Comparison of ENCODE assay signal across 11 mouse cellular contexts in the genomic region with DNA sequence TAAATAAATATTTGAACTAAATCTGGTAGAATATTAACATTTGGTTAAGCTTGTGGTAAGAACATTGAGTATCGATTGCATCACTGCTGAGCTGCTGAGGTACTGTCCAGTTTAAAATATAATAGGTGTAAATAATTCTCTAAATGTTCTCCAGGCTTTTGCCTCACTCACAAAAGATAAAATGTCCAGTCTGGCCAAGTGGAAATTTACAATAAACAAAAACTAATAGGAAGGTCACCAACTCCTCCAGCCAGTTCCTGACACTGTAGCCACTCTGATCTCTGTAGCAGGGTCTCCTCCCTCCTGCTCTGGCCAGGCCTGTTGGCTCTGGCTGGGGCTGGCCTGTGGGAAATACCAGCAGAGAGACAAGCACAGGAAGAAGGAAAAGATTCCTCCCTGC. TPM values are rescaled to one million over a fixed set of nuclear protein-coding genes. Genes with fewer than 3 reads are reported as not detected.
DNase-seq lines count a peak whose midpoint lies in the region; ATAC-seq and TF ChIP-seq lines count a peak whose summit lies in the region.
"Had no signal": no experiment of that assay in that cellular context is flagged by ENCODE, and none has a peak within 500 bp of the region (broad histone marks: within the 10 kb centered on the region; RNA-seq: fewer than 3 reads in every experiment).

No protein-coding gene starts in this region.

- peak overlapping the region; percentile 61 for H3K27ac ChIP-seq in kidney, postnatal 0 days

- 44% methylated on average over 1 of the region's 1 CpGs for WGBS in kidney, postnatal 0 days

- H3K36me3 ChIP-seq in kidney, postnatal 0 days (ENCODE audit: insufficient read depth, low read length) = no peaks in the 10 kb centered on the region

- H3K27me3 ChIP-seq in kidney, postnatal 0 days (ENCODE audit: insufficient read depth, low read length) = no peaks in the 10 kb centered on the region

- ATAC-seq in kidney, postnatal 0 days (replicated peaks; ENCODE audit: low FRiP score, low read depth) = peak; percentile 91

- no peak overlapping the region for H3K4me3 ChIP-seq in kidney, postnatal 0 days (replicated peaks; ENCODE audit: low read depth, low read length)
- H3K4me3 ChIP-seq: erythroblast, embryonic 14.5 days had no signal

- no peak overlapping the region for H3K4me2 ChIP-seq in kidney, postnatal 0 days (ENCODE audit: low read length)

- H3K9me3 ChIP-seq in kidney, postnatal 0 days (replicated peaks; ENCODE audit: low read length) = no peaks in the 10 kb centered on the region

- TF ChIP-seq CTCF in kidney, postnatal 0 days (IDR thresholded peaks at IDR 0.05; ENCODE audit: low read depth) = no peak

- no peaks in the 10 kb centered on the region for H3K4me1 ChIP-seq in kidney, postnatal 0 days (replicated peaks; ENCODE audit: insufficient read depth, low read length)

- no peak overlapping the region for H3K9ac ChIP-seq in kidney, postnatal 0 days (ENCODE audit: low read depth, low read length)

- peak; percentile 15 for DNase-seq in adrenal gland, adult 2 months
- no peak for DNase-seq in adrenal gland, postnatal 4 days (ENCODE audit: low spot score in 2 of 2)
- DNase-seq in ovary, adult 18-20 months (ENCODE audit: low spot score) = peak; percentile 22
- DNase-seq in ovary, postnatal 10 days (ENCODE audit: low spot score) = no peak
- peak; percentile 49 for DNase-seq in kidney, postnatal 0 days (ENCODE audit: low spot score)
- peak; percentile 80 for DNase-seq in testis, postnatal 14 days (ENCODE audit: low spot score)
- DNase-seq in ovary, postnatal 14 days (ENCODE audit: low spot score) = no peak
- DNase-seq in layer of hippocampus, postnatal 14 days (ENCODE audit: low spot score in 2 of 2) = no peak
- DNase-seq: cerebellum, adult 11 months; right cerebral cortex, adult 18-20 months had no signal

RNA-seq across cellular contexts. Expression of a gene that starts 55.8 kb away (rescaled TPM):
- total RNA-seq in adrenal gland, adult 2 months (2021) = 1 to 10 TPM; 3.4 to 8.6 TPM
- 0.28 and 0.36 TPM in 2 replicates for polyA plus RNA-seq in adrenal gland, adult 2 months (2012; rRNA removed)
- 10 to 100 TPM; 15.3 to 19.9 TPM for total RNA-seq in adrenal gland, postnatal 4 days (2021)
- 8.9 and 9.5 TPM in 2 replicates for polyA plus RNA-seq in kidney, postnatal 0 days (2015; fragmentation: Nextera tagmentation; extraction: Ambion mirVana)
- total RNA-seq in layer of hippocampus, postnatal 14 days (2021) = 100 to 1,000 TPM; 120 to 140 TPM
- polyA plus RNA-seq: erythroblast, embryonic 14.5 days had no signal

Comparison
In these comparisons a context has a peak if more than half of its experiments do, and no peak if none do; other contexts are left out.
1. DNase-seq: peak in adrenal gland, adult 2 months (single experiment), ovary, adult 18-20 months (single experiment), kidney, postnatal 0 days (single experiment) and testis, postnatal 14 days (single experiment); none in adrenal gland, postnatal 4 days (0 of 2), ovary, postnatal 10 days (single experiment), ovary, postnatal 14 days (single experiment) and layer of hippocampus, postnatal 14 days (0 of 2).
2. RNA of a gene that starts 55.8 kb away (total RNA-seq): 120 to 140 TPM in layer of hippocampus, postnatal 14 days; 15.3 to 19.9 TPM in adrenal gland, postnatal 4 days and 3.4 to 8.6 TPM in adrenal gland, adult 2 months; every median in the first group is over 4 times any median in the second.